Mouse (Mus musculus) liver, embryonic 18 days (tissue): ENCODE data around the gene Snrnp40. TPM values are rescaled to one million over a fixed set of nuclear protein-coding genes. Genes with fewer than 3 reads are reported as not detected.

Experiments used
- polyA plus RNA-seq: library from polyadenylated mRNA; depleted of rRNA; stranded (reverse); fragments of >200 nt; gene quantifications from 2 replicates; pipeline ENCODE4 v1.2.3, GENCODE M21; 2012; rRNA removed

Snrnp40 gene
- 27.5 and 28.9 TPM in 2 replicates for polyA plus RNA-seq

DNA sequence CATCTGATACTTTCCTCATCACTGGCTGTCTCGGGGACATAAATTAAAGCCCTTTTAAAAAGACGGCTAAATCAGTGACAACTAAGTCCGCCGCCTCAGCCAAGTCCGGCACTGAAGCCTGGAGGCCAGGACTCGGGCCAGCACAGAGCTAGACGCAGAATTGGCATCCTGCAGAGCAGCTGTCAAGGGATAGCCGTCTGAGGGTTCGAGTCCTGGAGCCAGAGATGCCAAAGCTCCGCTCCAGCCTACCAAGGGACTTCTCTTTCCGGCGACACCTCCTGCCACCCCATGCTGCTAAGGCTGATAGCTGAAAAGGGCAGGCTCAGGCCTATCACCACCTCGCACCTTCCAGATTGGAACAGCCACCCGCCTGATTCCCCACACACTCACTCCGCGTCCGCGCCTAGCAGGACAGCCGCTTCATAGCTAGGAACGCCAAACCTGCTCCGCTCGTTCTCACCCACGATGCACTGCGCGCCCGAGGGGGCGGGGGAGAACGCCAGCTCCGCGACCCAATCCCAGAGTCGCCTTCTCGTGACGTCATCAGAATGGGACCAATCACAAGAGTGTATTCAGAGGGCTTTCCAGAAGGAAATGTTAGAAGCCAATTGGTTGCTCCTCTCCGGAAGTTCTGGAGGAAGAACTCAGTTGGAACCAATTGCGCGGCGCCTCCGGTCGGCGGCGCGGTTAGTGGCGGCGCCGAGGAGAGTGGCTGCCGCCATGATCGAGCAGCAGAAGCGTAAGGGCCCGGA is at the start of gene Snrnp40, which contains the start of gene Zcchc17:
Snrnp40 (plus strand) TSS at position 647 of the 752 bp plus-strand sequence.
Zcchc17 (minus strand) TSS at position 458 of the 752 bp plus-strand sequence.

Other genes with a start within 250 kb of the Snrnp40 start
- gene Hcrtr1, start 220.8 kb upstream of the Snrnp40 start, polyA plus RNA-seq: 0.08 and 0.12 TPM in 2 replicates
- 26.1 and 27.1 TPM in 2 replicates for gene Tinagl1, start 185.0 kb upstream of the Snrnp40 start, polyA plus RNA-seq
- gene Gm853, start 137.7 kb upstream of the Snrnp40 start, polyA plus RNA-seq: not detected in 2 replicates
- gene Serinc2, start 80.9 kb upstream of the Snrnp40 start, polyA plus RNA-seq: 1.8 and 3.1 TPM in 2 replicates
- 0.63 and 0.95 TPM in 2 replicates for gene Fabp3, start 51.5 kb upstream of the Snrnp40 start, polyA plus RNA-seq
- gene Gm10570, start 51.5 kb upstream of the Snrnp40 start, polyA plus RNA-seq: not detected in 2 replicates
- 10.9 and 11.5 TPM in 2 replicates for gene Zcchc17, start 189 bp upstream of the Snrnp40 start, polyA plus RNA-seq
- 0.25 and 0.41 TPM in 2 replicates for gene Nkain1, start 214.0 kb downstream of the Snrnp40 start, polyA plus RNA-seq